Mouse (Mus musculus) neural tube, embryonic 12.5 days (tissue): ENCODE results near the gene Plp2. TPM values are rescaled to one million over a fixed set of nuclear protein-coding genes. Genes with fewer than 3 reads are reported as not detected.

ENCODE experiments used
- polyA plus RNA-seq: library from polyadenylated mRNA; unstranded; fragments of >200 nt; fragmentation: Nextera tagmentation; extraction: Ambion mirVana; gene quantifications from 2 replicates; pipeline ENCODE4 v1.2.1, GENCODE M21; 2016

The Plp2 gene
- polyA plus RNA-seq, 1 experiment from 2014 or later = 34.6 TPM

Other genes starting within 250 kb of the Plp2 start
- 0.06 and 0.09 TPM in 2 replicates for gene Foxp3, start 97.7 kb downstream of the Plp2 start, polyA plus RNA-seq
- 4.6 and 5.3 TPM in 2 replicates for gene Ppp1r3f, start 97.1 kb downstream of the Plp2 start, polyA plus RNA-seq
- gene Ccdc22, start 65.9 kb downstream of the Plp2 start, polyA plus RNA-seq = 30.2 and 30.6 TPM in 2 replicates
- 0.47 TPM in 1 of 2 replicates, not detected in the other for gene Cacna1f, start 64.3 kb downstream of the Plp2 start, polyA plus RNA-seq
- 62.2 and 71.0 TPM in 2 replicates for gene Syp, start 32.9 kb downstream of the Plp2 start, polyA plus RNA-seq
- 2.4 and 3.0 TPM in 2 replicates for gene Prickle3, start 14.1 kb downstream of the Plp2 start, polyA plus RNA-seq
- 0.09 TPM in 1 of 2 replicates, not detected in the other for gene Magix, start 9.9 kb upstream of the Plp2 start, polyA plus RNA-seq
- gene Gpkow, start 25.7 kb upstream of the Plp2 start, polyA plus RNA-seq = 44.1 and 46.6 TPM in 2 replicates
- 26.2 and 27.8 TPM in 2 replicates for gene Wdr45, start 42.9 kb upstream of the Plp2 start, polyA plus RNA-seq
- not detected in 2 replicates for gene Gm45208, start 50.9 kb upstream of the Plp2 start, polyA plus RNA-seq
- gene Praf2, start 57.0 kb upstream of the Plp2 start, polyA plus RNA-seq = 89.2 and 93.6 TPM in 2 replicates
- gene Ccdc120, start 79.5 kb upstream of the Plp2 start, polyA plus RNA-seq = 34.8 and 38.7 TPM in 2 replicates
- 32.9 and 35.5 TPM in 2 replicates for gene Tfe3, start 91.2 kb upstream of the Plp2 start, polyA plus RNA-seq
- gene Gripap1, start 118.4 kb upstream of the Plp2 start, polyA plus RNA-seq = 73.3 and 81.4 TPM in 2 replicates
- 1.5 and 2.3 TPM in 2 replicates for gene Kcnd1, start 150.9 kb upstream of the Plp2 start, polyA plus RNA-seq
- gene Otud5, start 170.0 kb upstream of the Plp2 start, polyA plus RNA-seq = 68.6 and 72.3 TPM in 2 replicates
- 9.3 and 12.8 TPM in 2 replicates for gene Pim2, start 206.9 kb upstream of the Plp2 start, polyA plus RNA-seq
- gene Slc35a2, start 212.6 kb upstream of the Plp2 start, polyA plus RNA-seq = 35.4 and 36.5 TPM in 2 replicates
- gene Pqbp1, start 227.9 kb upstream of the Plp2 start, polyA plus RNA-seq = 179 and 180 TPM in 2 replicates
- gene Timm17b, start 228.0 kb upstream of the Plp2 start, polyA plus RNA-seq = 143 and 147 TPM in 2 replicates
- not detected in 2 replicates for gene Gm10491, start 236.4 kb upstream of the Plp2 start, polyA plus RNA-seq
- not detected in 2 replicates for gene Gm10490, start 238.2 kb upstream of the Plp2 start, polyA plus RNA-seq
- gene Pcsk1n, start 248.4 kb upstream of the Plp2 start, polyA plus RNA-seq = 137 and 142 TPM in 2 replicates